Mouse (Mus musculus) E14TG2a.4 (cell line): Measurements from ENCODE around the gene Lrrc20.

Experiments
- H3K27me3 ChIP-seq: 2 replicates; pipeline ENCODE4 v1.6.1; 2014; ENCODE audit warnings: low read length, control low read depth; ENCODE audit not compliant: insufficient read depth
- H3K36me3 ChIP-seq: 2 replicates; pipeline ENCODE4 v1.6.1; 2014; ENCODE audit warnings: low read length, control low read depth; ENCODE audit not compliant: insufficient read depth
- H3K4me1 ChIP-seq: replicated peaks from 2 replicates; pipeline ENCODE4 v1.6.1; 2014; ENCODE audit warnings: low read depth, low read length, control low read depth
- H3K4me3 ChIP-seq: replicated peaks from 2 replicates; pipeline ENCODE4 v1.5.1; 2014; ENCODE audit warnings: mild to moderate bottlenecking, low read length
- H3K9me3 ChIP-seq: 2 replicates; pipeline ENCODE4 v1.6.1; 2014; ENCODE audit warnings: low read length, control low read depth
- CTCF ChIP-seq: conservative IDR thresholded peaks from 2 replicates; pipeline ENCODE4 v1.5.1; 2014; ENCODE audit warnings: low read length
- NANOG ChIP-seq: IDR thresholded peaks from 2 replicates; pipeline ENCODE4 v1.6.1; 2014; ENCODE audit warnings: borderline replicate concordance, low read length, mixed read lengths
- POU5F1 ChIP-seq: IDR thresholded peaks from 2 replicates; pipeline ENCODE4 v1.6.1; 2014; ENCODE audit warnings: low read length, borderline replicate concordance

The Lrrc20 gene

GRCm38 (mm10) chr10:61563550-61563949 is 87.9 kb downstream of the Lrrc20 start:
- Histone ChIP-seq H3K36me3 (no peaks in the 10 kb centered on the region), H3K4me3 (no peak overlapping the region), H3K4me1 (no peaks in the 10 kb centered on the region), H3K27me3 (no peaks in the 10 kb centered on the region), H3K9me3 (peaks cover 6% of the 10 kb centered on the region)
- TF ChIP-seq POU5F1, result no peak
- TF ChIP-seq CTCF, result no peak
- TF ChIP-seq NANOG, result no peak

GRCm38 (mm10) chr10:61564408-61564807 is 88.8 kb downstream of the Lrrc20 start:
- H3K9me3 ChIP-seq, result peaks cover 6% of the 10 kb centered on the region
- H3K4me3 ChIP-seq, result no peak overlapping the region
- no peaks in the 10 kb centered on the region for H3K27me3 ChIP-seq
- H3K4me1 ChIP-seq, result no peaks in the 10 kb centered on the region
- H3K36me3 ChIP-seq, result no peaks in the 10 kb centered on the region
- no peak for TF ChIP-seq CTCF
- no peak for TF ChIP-seq POU5F1
- TF ChIP-seq NANOG, result no peak

GRCm38 (mm10) chr10:61570181-61570580 is 94.6 kb downstream of the Lrrc20 start:
- Histone ChIP-seq H3K4me3 (no peak overlapping the region), H3K36me3 (no peaks in the 10 kb centered on the region), H3K4me1 (peaks cover 16% of the 10 kb centered on the region), H3K27me3 (no peaks in the 10 kb centered on the region), H3K9me3 (no peaks in the 10 kb centered on the region)
- no peak for TF ChIP-seq NANOG
- no peak for TF ChIP-seq POU5F1
- no peak for TF ChIP-seq CTCF

GRCm38 (mm10) chr10:61572126-61572525 is 96.5 kb downstream of the Lrrc20 start:
- no peak overlapping the region for H3K4me3 ChIP-seq
- no peaks in the 10 kb centered on the region for H3K9me3 ChIP-seq
- H3K4me1 ChIP-seq, result peaks cover 24% of the 10 kb centered on the region
- H3K27me3 ChIP-seq, result no peaks in the 10 kb centered on the region
- no peak for TF ChIP-seq NANOG
- no peak for TF ChIP-seq POU5F1
- TF ChIP-seq CTCF, result no peak
- H3K36me3 ChIP-seq, result no peaks in the 10 kb centered on the region

- Histone ChIP-seq H3K9me3 (no peaks in the 10 kb centered on the region), H3K27me3 (no peaks in the 10 kb centered on the region), H3K36me3 (no peaks in the 10 kb centered on the region), H3K4me3 (no peak overlapping the region), H3K4me1 (peaks cover 13% of the 10 kb centered on the region; the same call in 1 of the 2 replicates)
- TF ChIP-seq CTCF (no peak), POU5F1 (no peak)
Observed at GRCm38 (mm10) chr10:61576120-61576767, 100.6 kb downstream of the Lrrc20 start.

- H3K4me3 ChIP-seq, result no peak overlapping the region
- H3K4me1 ChIP-seq, result peaks cover 13% of the 10 kb centered on the region
- H3K9me3 ChIP-seq, result peaks cover 28% of the 10 kb centered on the region
- no peaks in the 10 kb centered on the region for H3K36me3 ChIP-seq
- H3K27me3 ChIP-seq, result no peaks in the 10 kb centered on the region
- no peak for TF ChIP-seq NANOG
- no peak for TF ChIP-seq POU5F1
- peak; percentile 40 for TF ChIP-seq CTCF
Observed at GRCm38 (mm10) chr10:61587241-61587849, 111.7 kb downstream of the Lrrc20 start.

- Histone ChIP-seq H3K4me3 (no peak overlapping the region), H3K36me3 (no peaks in the 10 kb centered on the region), H3K27me3 (peaks cover 52% of the 10 kb centered on the region), H3K9me3 (no peaks in the 10 kb centered on the region), H3K4me1 (peaks cover 31% of the 10 kb centered on the region)
- TF ChIP-seq CTCF (no peak), POU5F1 (no peak), NANOG (no peak)
Observed at GRCm38 (mm10) chr10:61597991-61598390, 122.4 kb downstream of the Lrrc20 start.

- no peak overlapping the region for H3K4me3 ChIP-seq
- TF ChIP-seq NANOG (no peak), POU5F1 (peak; percentile 62; the same call in 1 of the 2 replicates), CTCF (no peak)
- peaks cover 43% of the 10 kb centered on the region for H3K27me3 ChIP-seq
- peaks cover 28% of the 10 kb centered on the region for H3K4me1 ChIP-seq
- no peaks in the 10 kb centered on the region for H3K9me3 ChIP-seq
- no peaks in the 10 kb centered on the region for H3K36me3 ChIP-seq
Observed at GRCm38 (mm10) chr10:61599556-61600114, 124.0 kb downstream of the Lrrc20 start.

- peaks cover 23% of the 10 kb centered on the region for H3K27me3 ChIP-seq
- no peaks in the 10 kb centered on the region for H3K36me3 ChIP-seq
- no peaks in the 10 kb centered on the region for H3K9me3 ChIP-seq
- H3K4me3 ChIP-seq, result peak overlapping the region; percentile 79
- peaks cover 25% of the 10 kb centered on the region for H3K4me1 ChIP-seq
- TF ChIP-seq POU5F1, result no peak
- peak; percentile 81 for TF ChIP-seq CTCF
Observed at GRCm38 (mm10) chr10:61602283-61603033, 126.9 kb downstream of the Lrrc20 start.
